Comparison of ENCODE assay signal across 8 mouse cellular contexts in genomic region chr7:16842645-16843063, GRCm38 (mm10). TPM values are rescaled to one million over a fixed set of nuclear protein-coding genes. Genes with fewer than 3 reads are reported as not detected.
DNase-seq lines count a peak whose midpoint lies in the region; ATAC-seq lines count a peak whose summit lies in the region.

Prkd2 (plus strand) TSS chr7:16842902.

- H3K27ac ChIP-seq in hindbrain, embryonic 11.5 days (ENCODE audit: low read depth, low read length), result peak within 1 kb of the TSS; percentile 55
- peak within 1 kb of the TSS; percentile 94 for H3K27ac ChIP-seq in lung, embryonic 16.5 days (ENCODE audit: low read length)

- peaks cover 12% of the 10 kb centered on the region for H3K36me3 ChIP-seq in hindbrain, embryonic 11.5 days (ENCODE audit: control insufficient read depth, insufficient read depth, low read length)
- H3K36me3 ChIP-seq in lung, embryonic 16.5 days (ENCODE audit: control insufficient read depth, insufficient read depth, low read length), result peaks cover 23% of the 10 kb centered on the region

- no peaks in the 10 kb centered on the region for H3K27me3 ChIP-seq in hindbrain, embryonic 11.5 days (ENCODE audit: control insufficient read depth, insufficient read depth, low read length)
- no peaks in the 10 kb centered on the region for H3K27me3 ChIP-seq in lung, embryonic 16.5 days (ENCODE audit: control insufficient read depth, insufficient read depth, low read depth, low read length)

- 0% methylated on average over 31 of the region's 32 CpGs for WGBS in hindbrain, embryonic 11.5 days
- under 1% methylated on average over 32 of the region's 32 CpGs for WGBS in lung, embryonic 16.5 days

- H3K4me2 ChIP-seq in hindbrain, embryonic 11.5 days (replicated peaks; ENCODE audit: low read depth, low read length), result peak within 1 kb of the TSS; percentile 98
- H3K4me2 ChIP-seq in lung, embryonic 16.5 days (ENCODE audit: low read depth, low read length), result peak within 1 kb of the TSS; percentile 100

- peak within 1 kb of the TSS; percentile 54 for H3K4me3 ChIP-seq in hindbrain, embryonic 11.5 days (ENCODE audit: low read depth, low read length)
- H3K4me3 ChIP-seq in lung, embryonic 16.5 days (ENCODE audit: low read length), result peak within 1 kb of the TSS; percentile 77

- peak; percentile 87 for DNase-seq in NIH3T3 (ENCODE audit: low read depth)
- DNase-seq in cerebellum, postnatal 10 days, result peak; percentile 94 to 95
- DNase-seq in frontal cortex, postnatal 10 days (ENCODE audit: low spot score in 2 of 2), result peak; percentile 78 to 89
- DNase-seq in hindbrain, embryonic 11.5 days (ENCODE audit: low spot score), result peak; percentile 91
- peak; percentile 83 for DNase-seq in layer of hippocampus, adult 9-11 months
- peak; percentile 83 for DNase-seq in ovary, adult 18-20 months (ENCODE audit: low spot score)
- DNase-seq in thymus, postnatal 0 days (ENCODE audit: low spot score), result peak; percentile 93

- peaks cover 2% of the 10 kb centered on the region; the same call in 1 of the 2 replicates for H3K4me1 ChIP-seq in hindbrain, embryonic 11.5 days (replicated peaks; ENCODE audit: control insufficient read depth, insufficient read depth, low read length)
- peaks cover 33% of the 10 kb centered on the region for H3K4me1 ChIP-seq in lung, embryonic 16.5 days (replicated peaks; ENCODE audit: control insufficient read depth, insufficient read depth, low read length)

- no peaks in the 10 kb centered on the region for H3K9me3 ChIP-seq in hindbrain, embryonic 11.5 days (ENCODE audit: control insufficient read depth, low read length)
- H3K9me3 ChIP-seq in lung, embryonic 16.5 days (ENCODE audit: control insufficient read depth, low read length), result no peaks in the 10 kb centered on the region

- ATAC-seq in hindbrain, embryonic 11.5 days (ENCODE audit: low FRiP score), result peak; percentile 86
- ATAC-seq in lung, embryonic 16.5 days (ENCODE audit: low read depth), result peak; percentile 91

- peak within 1 kb of the TSS; percentile 75 for H3K9ac ChIP-seq in hindbrain, embryonic 11.5 days (ENCODE audit: low read depth, low read length)
- peak within 1 kb of the TSS; percentile 94 for H3K9ac ChIP-seq in lung, embryonic 16.5 days (ENCODE audit: low read length)

RNA-seq across cellular contexts. Expression of gene Prkd2, which starts in this region (rescaled TPM):
- polyA plus RNA-seq in hindbrain, embryonic 11.5 days (2014; fragmentation: Nextera tagmentation; extraction: Ambion mirVana), result 8.8 and 9.4 TPM in 2 replicates
- 21.7 and 23.3 TPM in 2 replicates for polyA plus RNA-seq in lung, embryonic 16.5 days (2015; fragmentation: Nextera tagmentation; extraction: Ambion mirVana)
- polyA plus RNA-seq in thymus, postnatal 0 days (2015; fragmentation: Nextera tagmentation; extraction: Ambion mirVana), result 70.6 and 80.0 TPM in 2 replicates

Comparison
In these comparisons a context has a peak if more than half of its experiments do, and no peak if none do; other contexts are left out.
1. Peak in every context shown above with its lines: DNase-seq, ATAC-seq, H3K4me3 ChIP-seq and H3K27ac ChIP-seq.